Mouse (Mus musculus): ENCODE measurements around the gene Setd3.

Gene Setd3

GRCm38 (mm10) chr12:108069504-108069903 lies 109.6 kb downstream of the Setd3 start:
- no peak for DNase-seq

- no peak for DNase-seq
These were observed 111.2 kb downstream of the Setd3 start for GRCm38 (mm10) chr12:108067811-108068375.

GRCm38 (mm10) chr12:108067231-108067630 lies 111.9 kb downstream of the Setd3 start:
- no peak for DNase-seq

GRCm38 (mm10) chr12:108064396-108064998 lies 114.6 kb downstream of the Setd3 start:
- DNase-seq: no peak

- DNase-seq: no peak
These were observed 115.1 kb downstream of the Setd3 start for GRCm38 (mm10) chr12:108063986-108064385.

GRCm38 (mm10) chr12:108062137-108062536 lies 117.0 kb downstream of the Setd3 start:
- no peak for DNase-seq

GRCm38 (mm10) chr12:108061661-108062060 lies 117.5 kb downstream of the Setd3 start:
- no peak for DNase-seq
